In the genomic region with DNA sequence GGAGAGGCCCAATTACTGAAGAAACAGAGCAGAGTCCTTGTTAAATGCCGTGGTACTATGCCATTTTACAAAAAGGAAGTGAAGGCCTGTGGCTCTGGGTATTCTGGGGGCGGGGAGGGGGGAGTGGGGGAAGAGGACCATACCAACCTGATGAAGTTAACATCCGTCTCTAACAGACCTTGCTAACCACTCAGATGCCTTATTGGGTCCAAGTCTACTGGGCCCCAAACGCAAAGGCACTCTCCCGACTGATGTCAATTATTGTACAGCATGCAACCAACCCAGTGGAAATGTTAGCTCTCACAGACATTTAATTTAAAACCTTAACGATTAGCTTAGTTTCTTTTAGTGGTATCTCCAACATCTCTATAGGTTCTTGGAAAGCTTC, we compare ENCODE assay signal across 7 mouse cellular contexts. TPM values are rescaled to one million over a fixed set of nuclear protein-coding genes. Genes with fewer than 3 reads are reported as not detected.
DNase-seq lines count a peak whose midpoint lies in the region; ATAC-seq lines count a peak whose summit lies in the region.

No protein-coding gene starts in this region.

- H3K36me3 ChIP-seq in lung, embryonic 16.5 days (ENCODE audit: control insufficient read depth, insufficient read depth, low read length): no peaks in the 10 kb centered on the region
- no peaks in the 10 kb centered on the region for H3K36me3 ChIP-seq in forebrain, embryonic 11.5 days (ENCODE audit: control insufficient read depth, insufficient read depth, low read length)
- H3K36me3 ChIP-seq in limb, embryonic 13.5 days: no peaks in the 10 kb centered on the region
- no peaks in the 10 kb centered on the region for H3K36me3 ChIP-seq in splenic B cell, adult 2 months (ENCODE audit: control insufficient read depth, insufficient read depth, low read length, poor library complexity, severe bottlenecking)

- peaks cover 3% of the 10 kb centered on the region; the same call in 1 of the 2 replicates for H3K27me3 ChIP-seq in lung, embryonic 16.5 days (ENCODE audit: control insufficient read depth, insufficient read depth, low read depth, low read length)
- H3K27me3 ChIP-seq in forebrain, embryonic 11.5 days (ENCODE audit: control insufficient read depth, insufficient read depth, low read length): 0 out of 2 replicates have a peak, but pooled peaks cover 3% of the 10 kb centered on the region
- peaks cover 5% of the 10 kb centered on the region; the same call in 1 of the 2 replicates for H3K27me3 ChIP-seq in limb, embryonic 13.5 days
- no peaks in the 10 kb centered on the region for H3K27me3 ChIP-seq in splenic B cell, adult 2 months (ENCODE audit: control insufficient read depth, insufficient read depth, low read length, poor library complexity, severe bottlenecking)

- H3K9ac ChIP-seq in lung, embryonic 16.5 days (ENCODE audit: low read length): peak overlapping the region; percentile 96; the same call in 1 of the 2 replicates
- H3K9ac ChIP-seq in forebrain, embryonic 11.5 days (ENCODE audit: low read length): no peak overlapping the region
- H3K9ac ChIP-seq in limb, embryonic 13.5 days: no peak overlapping the region

- H3K4me3 ChIP-seq in lung, embryonic 16.5 days (ENCODE audit: low read length): peak overlapping the region; percentile 96
- H3K4me3 ChIP-seq in forebrain, embryonic 11.5 days (ENCODE audit: low read depth, low read length): no peak overlapping the region; the same call in 1 of the 2 replicates
- peak overlapping the region; percentile 94 for H3K4me3 ChIP-seq in limb, embryonic 13.5 days

- no peak overlapping the region for H3K27ac ChIP-seq in lung, embryonic 16.5 days (ENCODE audit: low read length)
- no peak overlapping the region for H3K27ac ChIP-seq in forebrain, embryonic 11.5 days (ENCODE audit: low read depth, low read length)
- no peak overlapping the region for H3K27ac ChIP-seq in limb, embryonic 13.5 days

- 58% methylated on average over 6 of the region's 6 CpGs for WGBS in lung, embryonic 16.5 days
- WGBS in forebrain, embryonic 11.5 days: 63% methylated on average over 6 of the region's 6 CpGs
- 60% methylated on average over 6 of the region's 6 CpGs for WGBS in limb, embryonic 13.5 days

- H3K4me2 ChIP-seq in lung, embryonic 16.5 days (ENCODE audit: low read depth, low read length): peak overlapping the region; percentile 88
- peak overlapping the region; percentile 80; the same call in 1 of the 2 replicates for H3K4me2 ChIP-seq in forebrain, embryonic 11.5 days (ENCODE audit: low read depth, low read length, severe bottlenecking)
- peak overlapping the region; percentile 75 for H3K4me2 ChIP-seq in limb, embryonic 13.5 days (replicated peaks)

- no peak for DNase-seq in lung, postnatal 25 days (ENCODE audit: low spot score)
- DNase-seq in forebrain, embryonic 11.5 days (ENCODE audit: low spot score): no peak
- DNase-seq in splenic B cell, adult 2 months (ENCODE audit: low read depth, low spot score): peak; percentile 72
- DNase-seq in cerebellum, adult 8-10 months: no peak
- no peak for DNase-seq in cerebellum, postnatal 10 days

- peaks cover 14% of the 10 kb centered on the region for H3K4me1 ChIP-seq in lung, embryonic 16.5 days (replicated peaks; ENCODE audit: control insufficient read depth, insufficient read depth, low read length)
- H3K4me1 ChIP-seq in forebrain, embryonic 11.5 days (replicated peaks; ENCODE audit: control insufficient read depth, insufficient read depth, low read length): peaks cover 10% of the 10 kb centered on the region
- peaks cover 31% of the 10 kb centered on the region for H3K4me1 ChIP-seq in limb, embryonic 13.5 days

- no peak for ATAC-seq in lung, embryonic 16.5 days (ENCODE audit: low read depth)
- 0 out of 2 replicates have a peak, but pooled peaks have one; percentile 21 for ATAC-seq in forebrain, embryonic 11.5 days (replicated peaks; ENCODE audit: low FRiP score)
- ATAC-seq in limb, embryonic 13.5 days (ENCODE audit: low FRiP score, low read depth): no peak

- H3K9me3 ChIP-seq in lung, embryonic 16.5 days (ENCODE audit: control insufficient read depth, low read length): no peaks in the 10 kb centered on the region
- H3K9me3 ChIP-seq in forebrain, embryonic 11.5 days (ENCODE audit: control insufficient read depth, low read length): no peaks in the 10 kb centered on the region
- H3K9me3 ChIP-seq in limb, embryonic 13.5 days: no peaks in the 10 kb centered on the region

RNA-seq across cellular contexts. Expression of a gene that starts 0.7 kb away (rescaled TPM):
- 29.0 and 38.3 TPM in 2 replicates for polyA plus RNA-seq in lung, embryonic 16.5 days (2015; fragmentation: Nextera tagmentation; extraction: Ambion mirVana)
- polyA plus RNA-seq in forebrain, embryonic 11.5 days (2014; fragmentation: Nextera tagmentation; extraction: Ambion mirVana): 92.3 and 92.5 TPM in 2 replicates
- polyA plus RNA-seq in limb, embryonic 13.5 days (2015; fragmentation: Nextera tagmentation; extraction: Ambion mirVana): 85.6 and 88.8 TPM in 2 replicates
